Mouse (Mus musculus) cerebellum, adult 18-20 months (tissue): ENCODE measurements around the gene Luc7l3.

ENCODE experiments used
- DNase-seq, 2 experiments: peaks; one replicate each; pipeline ENCODE4 v3.0.0; 2021

Luc7l3 gene

DNA sequence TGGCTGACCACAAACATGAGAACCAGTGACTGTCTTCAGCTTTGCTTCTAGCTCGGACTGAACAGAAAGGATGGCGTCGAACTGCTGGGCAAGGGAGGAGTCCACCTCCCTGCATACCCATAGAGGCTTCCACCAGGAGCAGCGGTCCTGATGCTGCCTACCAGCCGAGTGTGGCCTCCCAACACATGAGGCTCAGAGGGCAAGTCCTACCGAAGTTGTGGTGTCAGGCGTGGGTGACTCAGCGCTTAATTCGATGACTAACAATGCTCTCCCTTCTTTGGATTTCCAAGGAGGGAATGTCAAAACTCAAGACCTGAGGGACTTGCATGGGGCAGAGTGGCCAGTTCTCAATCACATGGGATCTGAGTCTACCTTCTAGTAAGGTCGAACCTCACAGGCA is 68.1 kb downstream of the Luc7l3 start:
- DNase-seq: no peak

DNA sequence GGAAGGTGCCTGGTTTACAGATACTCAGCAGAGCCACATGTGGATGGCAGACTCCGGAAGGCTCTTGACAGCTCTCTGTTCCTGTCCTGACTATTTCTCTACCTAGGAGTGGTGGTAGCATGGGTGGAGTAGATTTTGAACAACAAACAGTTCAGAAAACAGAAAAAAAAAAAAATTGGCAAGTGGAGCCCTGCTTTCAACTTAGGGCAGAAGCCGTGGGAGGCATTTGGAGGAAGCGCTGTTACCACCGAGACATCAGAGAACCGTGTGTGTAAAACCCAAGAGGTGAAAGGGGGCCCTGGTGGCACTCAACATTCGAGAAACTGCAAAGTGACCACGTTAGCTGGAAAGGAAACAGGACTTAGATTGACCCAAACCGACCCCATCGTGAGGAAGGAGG is 68.6 kb downstream of the Luc7l3 start:
- no peak for DNase-seq

DNA sequence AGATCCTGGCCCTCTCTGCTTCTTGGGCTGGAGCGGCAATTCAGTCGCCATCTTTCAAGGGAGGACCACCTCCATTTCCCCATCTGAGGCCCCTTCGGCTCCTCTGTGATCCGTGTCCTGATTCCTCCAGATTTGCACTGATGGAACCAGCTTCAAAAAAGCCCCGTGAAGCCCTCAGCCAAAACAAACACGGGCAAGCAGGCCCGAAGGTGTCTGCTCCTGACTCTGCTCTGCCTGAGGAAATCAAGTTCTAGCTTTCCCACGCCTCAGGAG is 75.1 kb downstream of the Luc7l3 start:
- no peak for DNase-seq

DNA sequence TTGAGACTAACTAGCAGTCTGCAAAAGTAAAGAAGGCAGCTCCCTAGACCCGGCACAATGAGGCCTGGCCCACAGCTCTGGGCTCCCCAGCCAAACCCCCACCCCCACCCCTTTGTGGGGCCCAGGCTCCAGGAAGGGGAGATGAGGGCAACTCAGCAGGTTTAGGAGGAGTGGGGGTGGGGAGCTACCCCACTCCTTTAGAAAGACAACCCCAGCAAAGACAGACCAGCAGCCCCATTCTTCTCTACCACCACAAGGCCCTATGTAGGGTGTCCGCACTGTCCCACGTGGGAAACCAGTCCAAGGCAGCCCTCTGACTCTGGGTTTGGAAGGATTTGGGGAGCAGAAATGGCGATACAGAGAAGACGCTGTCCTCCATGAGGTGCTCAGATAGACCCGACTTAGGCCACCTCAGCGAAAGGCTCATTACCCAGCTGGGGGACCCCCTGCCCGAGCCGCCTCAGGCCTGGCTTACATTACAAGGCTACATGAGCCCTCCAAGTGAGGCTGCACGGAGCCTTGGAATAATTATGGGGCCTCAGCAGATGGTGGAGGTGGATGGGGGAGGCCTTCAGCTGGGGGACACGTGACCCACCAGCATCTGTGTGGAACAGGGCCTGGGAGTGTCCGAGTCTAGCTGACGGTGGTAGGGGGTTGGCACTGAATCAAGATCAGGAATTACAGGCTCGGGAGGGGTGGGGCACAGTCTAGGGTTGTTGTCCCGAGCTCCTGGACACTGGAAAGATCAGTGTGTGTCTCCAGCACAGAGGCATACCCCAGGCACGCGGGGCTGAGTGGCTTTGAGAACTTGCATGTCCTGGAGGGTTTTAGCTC is 75.6 kb downstream of the Luc7l3 start, which contains the start of gene Wfikkn2:
Wfikkn2 (minus strand) TSS at position 51 of the 834 bp plus-strand sequence.
- no peak for DNase-seq

DNA sequence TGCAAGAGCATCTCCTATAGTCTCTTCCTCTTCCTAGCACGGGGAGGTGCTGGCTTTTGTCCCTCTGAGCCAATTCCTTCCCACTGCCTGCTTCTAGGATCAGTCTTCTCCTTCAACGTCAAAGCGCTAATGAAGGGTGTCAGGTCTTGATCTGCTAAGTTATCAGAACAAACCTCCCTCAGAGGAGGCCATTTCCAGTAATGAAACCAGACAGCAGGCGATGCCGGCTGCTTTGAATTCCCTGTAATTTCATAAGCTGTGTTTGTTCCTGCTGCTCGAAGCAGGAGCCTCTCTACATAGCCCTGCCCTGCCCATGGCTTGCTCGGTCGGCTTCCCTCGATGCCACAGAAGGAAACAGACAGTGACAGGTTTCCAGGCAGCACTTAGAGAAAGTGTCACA is 77.4 kb downstream of the Luc7l3 start:
- DNase-seq: no peak

DNA sequence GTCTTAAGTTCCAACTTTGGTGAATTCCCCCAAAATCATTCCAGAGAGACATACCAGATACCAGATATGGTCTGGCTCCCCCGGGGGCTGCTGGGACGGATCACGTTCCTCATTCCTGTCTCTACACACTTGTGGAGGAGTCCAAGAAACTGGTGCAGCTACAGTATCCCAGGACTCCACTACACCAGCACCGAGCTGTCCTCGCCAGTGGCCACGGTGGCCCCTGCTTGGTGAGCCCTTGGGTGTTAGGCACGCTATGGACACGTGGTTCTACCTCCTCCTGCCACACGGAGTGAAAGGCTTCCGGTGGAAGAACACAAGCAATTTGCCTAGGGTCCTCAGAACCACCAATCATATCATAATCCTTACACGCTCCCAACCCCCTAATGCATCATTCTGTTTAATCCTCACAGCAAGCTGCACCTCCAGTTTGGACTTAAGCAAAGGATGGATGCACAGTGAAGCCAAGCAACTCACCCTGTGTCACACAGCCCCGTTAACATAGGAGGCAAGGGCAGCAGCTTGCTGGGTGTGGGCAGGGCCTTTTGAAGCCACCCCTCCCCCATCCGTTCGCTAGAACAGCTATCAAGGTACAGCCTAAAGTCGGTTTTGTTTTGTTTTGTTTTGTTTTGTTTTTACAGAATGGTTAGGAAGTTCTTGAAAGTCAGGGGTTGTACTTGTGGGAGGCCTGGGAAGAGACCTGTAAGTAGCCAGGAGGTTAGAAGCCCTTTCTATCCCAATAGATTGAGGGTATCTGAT is 78.2 kb downstream of the Luc7l3 start:
- DNase-seq: no peak

DNA sequence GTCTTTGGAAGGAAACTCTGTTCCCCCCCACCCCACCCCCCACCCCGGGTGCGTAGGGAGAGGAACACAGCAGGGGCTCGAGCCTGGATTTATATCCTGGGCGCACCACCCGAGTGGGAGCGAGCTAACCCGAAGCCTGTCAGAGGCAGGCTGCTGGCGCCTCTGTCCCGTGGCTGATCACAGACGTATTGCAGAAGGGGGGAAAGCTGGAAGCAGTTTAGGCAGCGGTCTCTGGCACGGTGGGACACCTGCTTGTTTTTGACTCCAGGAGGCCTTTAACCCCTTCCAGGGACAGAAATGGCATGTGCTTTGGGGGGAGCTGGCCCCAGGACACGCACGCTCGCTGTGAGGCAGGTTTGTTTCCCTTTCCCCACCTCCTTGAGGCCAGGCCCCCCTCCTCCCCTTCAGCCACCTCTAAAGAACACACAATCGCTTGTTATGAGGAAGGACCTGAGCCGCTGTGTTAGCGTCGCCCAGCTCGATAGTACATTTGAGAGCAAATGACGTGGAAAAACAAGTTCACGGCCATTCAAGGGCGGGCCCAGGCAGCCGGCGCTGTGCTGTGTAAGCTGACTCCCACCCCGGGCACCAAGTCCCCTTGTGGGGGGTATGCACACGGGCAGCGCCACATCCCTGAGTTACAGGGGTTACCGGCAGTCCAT is 78.9 kb downstream of the Luc7l3 start:
- no peak for DNase-seq

DNA sequence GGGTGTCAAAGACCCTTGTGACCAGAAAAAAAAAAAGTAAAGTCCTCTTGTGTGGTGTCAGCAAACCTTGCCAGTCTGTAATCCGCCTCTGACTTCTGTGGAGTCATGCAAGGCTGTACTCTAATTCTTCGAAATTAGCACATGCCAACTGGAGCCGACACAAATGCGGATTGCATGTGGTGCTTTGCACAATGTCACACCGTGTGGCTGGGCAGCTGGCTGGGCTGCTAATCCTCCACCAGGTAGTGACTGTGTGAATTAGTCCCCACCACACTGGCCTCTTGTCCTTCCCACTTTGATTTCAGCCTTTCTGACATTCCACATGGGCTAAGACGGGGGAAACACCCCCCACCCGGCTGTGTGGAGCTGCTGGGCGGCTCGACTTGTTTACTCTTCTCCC is 82.1 kb downstream of the Luc7l3 start:
- DNase-seq: no peak

DNA sequence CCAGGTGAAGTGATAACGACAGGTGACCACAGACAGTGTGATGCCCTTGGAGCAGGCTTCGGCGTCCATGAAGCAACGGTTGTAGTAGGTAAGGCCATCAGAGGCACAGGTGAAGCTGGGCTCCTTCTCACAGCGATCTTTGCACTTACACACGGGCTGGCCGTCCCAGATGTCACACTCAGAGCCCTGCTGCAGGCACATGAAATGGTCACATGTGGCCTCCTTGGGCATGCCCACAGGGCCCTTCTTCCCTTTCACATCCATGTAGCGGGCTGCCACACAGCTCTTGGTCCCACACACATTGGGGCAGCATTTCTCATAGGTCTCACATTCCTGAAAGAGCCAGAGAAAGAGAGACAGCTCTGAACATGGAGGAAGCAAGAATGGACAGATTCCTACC is 83.0 kb downstream of the Luc7l3 start:
- DNase-seq: no peak
